1 mouse cellular context compared by ENCODE assay signal in genomic region chr13:38204702-38205482, GRCm38 (mm10).
TF ChIP-seq lines count a peak whose summit lies in the region.

Gene Snrnp48, plus strand, starts transcription at chr13:38204938.

TF ChIP-seq in MEL, 35 proteins besides CTCF, POLR2A, EP300 and RAD21 (continued from another document):
- TF ChIP-seq USF1 (IDR thresholded peaks at IDR 0.05; ENCODE audit: low read depth, low read length) (no peak), ZNF384 (IDR thresholded peaks at IDR 0.05; ENCODE audit: low read depth, low read length) (no peak), UBTF (IDR thresholded peaks at IDR 0.05; ENCODE audit: borderline replicate concordance, insufficient read depth, low read depth, low read length) (peak; percentile 57; the same call in 1 of the 2 replicates), MEF2A (IDR thresholded peaks at IDR 0.05; ENCODE audit: extremely low read depth, insufficient replicate concordance, low read depth, low read length, poor library complexity, severe bottlenecking) (no peak)
